Mouse (Mus musculus) limb, embryonic 15.5 days (tissue): ENCODE data around the gene Sytl2. TPM values are rescaled to one million over a fixed set of nuclear protein-coding genes. Genes with fewer than 3 reads are reported as not detected.

ENCODE experiments used
- ATAC-seq: fragments of 200-750 bp; cut with Nextera tagmentation; 2 replicates; pipeline ENCODE4 v1.8.0; 2017; ENCODE audit warnings: low read depth, moderate TSS enrichment; ENCODE audit not compliant: insufficient number of reproducible peaks, low FRiP score, low TSS enrichment
- H3K27ac ChIP-seq: fragments of 300-500 bp; sonication (generic); 2 replicates; pipeline ENCODE4 v1.5.1; 2015; ENCODE audit warnings: moderate library complexity, mild to moderate bottlenecking, inconsistent platforms
- H3K27me3 ChIP-seq: fragments of 300-500 bp; sonication (generic); 2 replicates; pipeline ENCODE4 v1.6.1; 2015; ENCODE audit warnings: inconsistent platforms
- H3K36me3 ChIP-seq: fragments of 300-500 bp; sonication (generic); 2 replicates; pipeline ENCODE4 v1.6.1; 2015; ENCODE audit warnings: inconsistent platforms
- H3K4me1 ChIP-seq: fragments of 300-500 bp; sonication (generic); 2 replicates; pipeline ENCODE4 v1.6.1; 2015; ENCODE audit warnings: inconsistent platforms
- H3K4me2 ChIP-seq: fragments of 300-500 bp; sonication (generic); 2 replicates; pipeline ENCODE4 v1.6.1; 2015; ENCODE audit warnings: mild to moderate bottlenecking, inconsistent platforms
- H3K4me3 ChIP-seq: fragments of 300-500 bp; sonication (generic); 2 replicates; pipeline ENCODE4 v1.5.1; 2015; ENCODE audit warnings: mild to moderate bottlenecking, inconsistent platforms
- H3K9ac ChIP-seq: fragments of 300-500 bp; sonication (generic); 2 replicates; pipeline ENCODE4 v1.6.1; 2015; ENCODE audit warnings: inconsistent platforms
- H3K9me3 ChIP-seq: fragments of 300-500 bp; sonication (generic); 2 replicates; pipeline ENCODE4 v1.6.1; 2016; ENCODE audit warnings: inconsistent platforms
- WGBS: fragments of 180-500 bp; shearing (Covaris S2); methylation state at CpG from one replicate; pipeline ENCODE4 v1.1.7; 2015; 5-methylcytosine and 5-hydroxymethylcytosine counted together
- polyA plus RNA-seq: library from polyadenylated mRNA; unstranded; fragments of >200 nt; fragmentation: Nextera tagmentation; extraction: Ambion mirVana; gene quantifications from 2 replicates; pipeline ENCODE4 v1.2.1, GENCODE M21; 2015

The Sytl2 gene
- 15.0 and 19.8 TPM in 2 replicates for polyA plus RNA-seq

- H3K9ac ChIP-seq, result peak within 1 kb of the TSS; percentile 51
- peak within 1 kb of the TSS; percentile 58 for H3K4me3 ChIP-seq
- peaks cover 8% of the 10 kb centered on the region; the same call in 1 of the 2 replicates for H3K4me1 ChIP-seq
- WGBS, result under 1% methylated on average over 38 of the region's 43 CpGs
- H3K27me3 ChIP-seq, result peaks cover 10% of the 10 kb centered on the region; the same call in 1 of the 2 replicates
- H3K9me3 ChIP-seq, result no peaks in the 10 kb centered on the region
- H3K27ac ChIP-seq, result peak within 1 kb of the TSS; percentile 67
- H3K4me2 ChIP-seq, result peak within 1 kb of the TSS; percentile 91
- ATAC-seq, result peak; percentile 67; the same call in 1 of the 2 replicates
- H3K36me3 ChIP-seq, result no peaks in the 10 kb centered on the region
These were observed at the start of gene Sytl2 for GRCm38 (mm10) chr7:90301942-90302646. Gene Sytl2, plus strand, starts transcription at chr7:90302252.

- H3K27ac ChIP-seq, result no peak overlapping the region
- H3K9ac ChIP-seq, result no peak overlapping the region
- no peak overlapping the region for H3K4me2 ChIP-seq
- H3K27me3 ChIP-seq, result no peaks in the 10 kb centered on the region
- H3K4me1 ChIP-seq, result no peaks in the 10 kb centered on the region
- H3K9me3 ChIP-seq, result no peaks in the 10 kb centered on the region
- no peak overlapping the region for H3K4me3 ChIP-seq
- H3K36me3 ChIP-seq, result no peaks in the 10 kb centered on the region
- ATAC-seq, result no peak
- 71% methylated on average over 5 of the region's 5 CpGs for WGBS
These were observed 49.1 kb upstream of the Sytl2 start for GRCm38 (mm10) chr7:90252946-90253345.

GRCm38 (mm10) chr7:90258701-90259100 lies 43.4 kb upstream of the Sytl2 start:
- Histone ChIP-seq H3K27ac (no peak overlapping the region), H3K36me3 (no peaks in the 10 kb centered on the region), H3K27me3 (no peaks in the 10 kb centered on the region), H3K4me1 (no peaks in the 10 kb centered on the region), H3K9ac (no peak overlapping the region), H3K4me3 (no peak overlapping the region), H3K9me3 (no peaks in the 10 kb centered on the region), H3K4me2 (no peak overlapping the region)
- ATAC-seq, result no peak
- 83% methylated on average over 2 of the region's 2 CpGs for WGBS

GRCm38 (mm10) chr7:90259899-90260298 lies 42.2 kb upstream of the Sytl2 start:
- Histone ChIP-seq H3K4me3 (no peak overlapping the region), H3K9me3 (no peaks in the 10 kb centered on the region), H3K4me1 (no peaks in the 10 kb centered on the region), H3K4me2 (no peak overlapping the region), H3K36me3 (no peaks in the 10 kb centered on the region), H3K27ac (no peak overlapping the region), H3K27me3 (no peaks in the 10 kb centered on the region), H3K9ac (no peak overlapping the region)
- 86% methylated on average over 2 of the region's 2 CpGs for WGBS
- ATAC-seq, result no peak

- no peak for ATAC-seq
- 42% methylated on average over 7 of the region's 7 CpGs for WGBS
- Histone ChIP-seq H3K4me2 (no peak overlapping the region), H3K4me3 (no peak overlapping the region), H3K9ac (no peak overlapping the region), H3K27ac (no peak overlapping the region), H3K9me3 (no peaks in the 10 kb centered on the region), H3K36me3 (no peaks in the 10 kb centered on the region), H3K27me3 (no peaks in the 10 kb centered on the region), H3K4me1 (peaks cover 5% of the 10 kb centered on the region; the same call in 1 of the 2 replicates)
These were observed 40.0 kb upstream of the Sytl2 start for GRCm38 (mm10) chr7:90261902-90262599.

- H3K9ac ChIP-seq, result 0 out of 2 replicates have a peak within 1 kb of the TSS, but pooled peaks have one; percentile 23
- peak within 1 kb of the TSS; percentile 59 for H3K4me2 ChIP-seq
- no peaks in the 10 kb centered on the region for H3K36me3 ChIP-seq
- 7% methylated on average over 28 of the region's 28 CpGs for WGBS
- H3K27ac ChIP-seq, result no peak within 1 kb of the TSS
- H3K4me3 ChIP-seq, result peak within 1 kb of the TSS; percentile 30
- ATAC-seq, result peak; percentile 55; the same call in 1 of the 2 replicates
- no peaks in the 10 kb centered on the region for H3K9me3 ChIP-seq
- no peaks in the 10 kb centered on the region for H3K27me3 ChIP-seq
- H3K4me1 ChIP-seq, result peaks cover 5% of the 10 kb centered on the region; the same call in 1 of the 2 replicates
These were observed 36.6 kb upstream of the Sytl2 start, which contains the start of gene Ccdc83 for GRCm38 (mm10) chr7:90265289-90265970. Gene Ccdc83, minus strand, starts transcription at chr7:90265777.

GRCm38 (mm10) chr7:90270141-90270540 lies 31.9 kb upstream of the Sytl2 start:
- Histone ChIP-seq H3K4me1 (peaks cover 4% of the 10 kb centered on the region; the same call in 1 of the 2 replicates), H3K9ac (no peak overlapping the region), H3K9me3 (no peaks in the 10 kb centered on the region), H3K36me3 (no peaks in the 10 kb centered on the region), H3K27ac (no peak overlapping the region), H3K4me2 (no peak overlapping the region), H3K4me3 (no peak overlapping the region), H3K27me3 (no peaks in the 10 kb centered on the region)
- no peak for ATAC-seq
- WGBS, result 77% methylated on average over 3 of the region's 3 CpGs

GRCm38 (mm10) chr7:90274561-90275100 lies 27.4 kb upstream of the Sytl2 start:
- no peak for ATAC-seq
- 38% methylated on average over 11 of the region's 11 CpGs for WGBS

GRCm38 (mm10) chr7:90277246-90277645 lies 24.8 kb upstream of the Sytl2 start:
- H3K9me3 ChIP-seq, result no peaks in the 10 kb centered on the region
- H3K4me2 ChIP-seq, result no peak overlapping the region
- no peak for ATAC-seq
- no peaks in the 10 kb centered on the region for H3K36me3 ChIP-seq
- WGBS, result 54% methylated on average over 3 of the region's 3 CpGs
- H3K27me3 ChIP-seq, result no peaks in the 10 kb centered on the region
- no peak overlapping the region for H3K4me3 ChIP-seq
- H3K27ac ChIP-seq, result no peak overlapping the region
- H3K9ac ChIP-seq, result no peak overlapping the region
- 0 out of 2 replicates have a peak, but pooled peaks cover 2% of the 10 kb centered on the region for H3K4me1 ChIP-seq

More at GRCm38 (mm10) chr7:90274561-90275100, 27.4 kb upstream of the Sytl2 start:
- Histone ChIP-seq H3K27me3 (no peaks in the 10 kb centered on the region), H3K27ac (no peak overlapping the region), H3K4me3 (no peak overlapping the region), H3K4me1 (no peaks in the 10 kb centered on the region), H3K4me2 (no peak overlapping the region), H3K36me3 (no peaks in the 10 kb centered on the region), H3K9me3 (no peaks in the 10 kb centered on the region), H3K9ac (no peak overlapping the region)

- Histone ChIP-seq H3K4me3 (no peak overlapping the region), H3K4me1 (0 out of 2 replicates have a peak, but pooled peaks cover 2% of the 10 kb centered on the region), H3K36me3 (no peaks in the 10 kb centered on the region), H3K27me3 (no peaks in the 10 kb centered on the region), H3K4me2 (no peak overlapping the region), H3K9me3 (no peaks in the 10 kb centered on the region), H3K27ac (no peak overlapping the region), H3K9ac (no peak overlapping the region)
- no peak for ATAC-seq
- 69% methylated on average over 4 of the region's 4 CpGs for WGBS
These were observed 24.3 kb upstream of the Sytl2 start for GRCm38 (mm10) chr7:90277769-90278168.

GRCm38 (mm10) chr7:90279136-90279535 lies 22.9 kb upstream of the Sytl2 start:
- Histone ChIP-seq H3K9me3 (no peaks in the 10 kb centered on the region), H3K4me2 (no peak overlapping the region), H3K4me1 (0 out of 2 replicates have a peak, but pooled peaks cover 2% of the 10 kb centered on the region), H3K27ac (no peak overlapping the region), H3K4me3 (no peak overlapping the region), H3K36me3 (no peaks in the 10 kb centered on the region), H3K9ac (no peak overlapping the region), H3K27me3 (no peaks in the 10 kb centered on the region)
- 91% methylated on average over 4 of the region's 4 CpGs for WGBS
- ATAC-seq, result no peak
